Mouse (Mus musculus): Measurements from ENCODE around the gene Metap1. TPM values are rescaled to one million over a fixed set of nuclear protein-coding genes. Genes with fewer than 3 reads are reported as not detected.
"Not testable (repeated sequence)": the region's sequence is repeated elsewhere in the genome, so short reads cannot be mapped to it uniquely, and the experiment has no call there.

The Metap1 gene
- total RNA-seq, 2 experiments from 2014 or later: 47.0 to 50.4 TPM

- no peak for DNase-seq
Observed at GRCm38 (mm10) chr3:138503754-138504153, 14.4 kb upstream of the Metap1 start.

GRCm38 (mm10) chr3:138499854-138500740 lies 10.8 kb upstream of the Metap1 start:
- no peak for DNase-seq

- no peak for DNase-seq
Observed at GRCm38 (mm10) chr3:138498731-138499130, 9.4 kb upstream of the Metap1 start.

DNA sequence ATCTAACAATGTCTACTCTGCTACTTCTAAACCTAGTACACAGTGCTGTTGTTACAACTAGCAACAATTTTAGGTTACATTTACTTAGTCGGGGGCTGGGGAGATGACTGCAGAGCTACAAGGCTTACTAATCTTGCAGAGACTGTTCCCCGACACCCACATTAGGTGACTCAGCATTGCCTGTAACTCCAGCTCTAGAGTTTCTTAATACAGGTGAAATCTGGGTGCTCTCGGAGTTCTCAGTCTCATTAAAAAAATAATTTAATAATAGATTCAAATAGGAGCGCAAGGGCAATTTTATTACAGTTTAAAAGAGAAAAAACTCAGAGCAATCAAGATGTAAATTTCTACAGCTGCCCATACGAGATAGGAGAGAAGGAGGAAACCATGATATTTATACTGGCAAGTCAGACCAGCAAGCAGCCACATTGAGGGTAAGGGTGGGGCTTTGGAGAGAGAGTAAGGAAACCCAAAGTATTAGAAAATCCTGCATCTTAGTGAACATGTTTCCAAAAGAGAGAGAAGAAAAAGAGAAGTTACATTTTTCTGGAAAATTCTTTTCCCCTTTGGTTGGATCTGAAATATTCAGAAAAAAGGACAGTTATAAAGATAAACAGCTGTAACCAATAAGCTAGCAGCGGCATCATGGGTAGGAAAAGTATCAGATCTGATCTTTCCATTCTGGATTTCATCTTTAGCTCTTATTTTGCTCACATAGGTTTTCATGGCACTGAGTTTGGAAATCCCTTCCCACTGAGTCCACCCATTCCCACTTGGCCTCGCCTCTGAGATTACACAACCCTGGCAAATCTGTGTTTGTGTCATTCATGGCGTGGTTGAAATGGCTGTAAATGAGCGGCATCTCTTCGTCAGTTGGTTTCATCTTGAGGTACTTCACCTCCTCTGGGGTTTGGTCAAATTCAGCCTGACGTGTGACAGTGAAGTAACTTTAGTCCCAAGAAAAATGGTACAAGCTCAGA lies 6.1 kb upstream of the Metap1 start:
- DNase-seq: no peak

DNA sequence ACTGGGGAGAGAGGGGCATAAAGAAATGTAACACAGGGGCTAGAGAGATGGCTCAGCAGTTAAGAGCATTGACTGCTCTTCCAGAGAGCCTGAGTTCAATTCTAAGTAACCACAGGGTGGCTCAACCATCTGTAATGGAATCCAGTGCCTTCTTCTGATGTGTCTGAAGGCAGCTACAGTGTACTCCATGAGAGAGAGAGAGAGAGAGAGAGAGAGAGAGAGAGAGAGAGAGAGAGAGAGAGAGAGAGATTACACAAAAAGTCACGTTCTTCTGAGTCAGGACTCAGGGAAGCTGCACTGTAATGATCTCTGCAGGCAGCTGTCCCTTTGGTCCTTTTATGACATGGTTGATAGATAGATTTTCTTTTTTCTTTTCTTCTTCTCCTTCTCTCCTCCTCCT lies 5.2 kb upstream of the Metap1 start:
- DNase-seq: no peak

GRCm38 (mm10) chr3:138493668-138494067 lies 4.4 kb upstream of the Metap1 start:
- no peak for DNase-seq

DNA sequence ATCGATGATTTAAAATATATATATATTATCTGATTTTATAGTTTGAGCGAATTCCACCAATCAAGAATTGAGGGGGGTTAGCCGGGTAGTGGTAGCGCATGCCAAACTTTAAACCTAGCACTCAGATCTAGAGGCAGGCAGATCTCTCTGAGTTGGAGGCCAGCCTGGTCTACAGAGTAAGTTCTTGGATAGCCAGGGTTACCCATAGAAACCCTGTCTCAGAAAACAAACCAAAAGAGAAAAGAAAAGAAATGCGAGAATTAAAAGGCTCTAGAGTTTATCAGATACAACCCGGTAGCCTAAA lies 671 bp upstream of the Metap1 start:
- DNase-seq: no peak

GRCm38 (mm10) chr3:138488584-138489326 lies 560 bp downstream of the Metap1 start:
- peak; percentile 24 for DNase-seq

DNA sequence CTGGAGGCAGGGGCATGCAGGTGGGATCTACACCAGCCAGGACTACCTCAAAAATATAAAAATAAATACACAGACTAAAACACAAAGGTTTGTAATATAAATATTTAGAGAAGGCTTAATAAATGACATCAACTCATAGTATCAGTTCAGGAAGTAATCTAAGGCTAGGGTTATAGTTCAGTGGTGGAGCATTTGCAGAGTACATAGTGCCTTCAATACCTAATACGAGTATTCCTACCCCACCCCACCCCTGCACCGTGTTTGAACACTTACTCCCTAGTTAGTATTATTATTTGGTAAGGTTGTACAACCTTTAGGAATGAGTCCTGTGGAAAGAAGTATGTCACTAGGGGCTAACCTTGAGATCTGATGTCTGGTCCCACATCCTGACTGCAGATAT lies 6.1 kb downstream of the Metap1 start:
- no peak for DNase-seq

GRCm38 (mm10) chr3:138481526-138482284 lies 7.6 kb downstream of the Metap1 start:
- peak; percentile 22 for DNase-seq

- no peak for DNase-seq
Observed at GRCm38 (mm10) chr3:138479489-138479888, 9.8 kb downstream of the Metap1 start.

GRCm38 (mm10) chr3:138471066-138471465 lies 18.2 kb downstream of the Metap1 start:
- no peak for DNase-seq

DNA sequence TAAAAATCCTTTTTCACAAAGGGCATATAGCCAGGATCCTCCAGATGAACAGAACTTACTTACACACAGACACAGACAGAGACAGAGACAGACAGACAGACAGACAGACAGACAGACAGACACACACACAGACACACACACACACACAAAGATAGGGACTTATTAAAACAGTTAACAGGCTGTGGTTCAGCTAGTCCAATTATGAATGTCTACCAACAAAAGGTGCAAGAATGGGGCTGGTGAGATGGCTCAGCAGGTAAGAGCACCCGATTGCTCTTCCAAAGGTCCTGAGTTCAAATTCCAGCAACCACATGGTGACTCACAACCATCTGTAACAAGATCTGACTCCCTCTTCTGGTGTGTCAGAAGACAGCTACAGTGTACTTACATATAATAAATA lies 22.7 kb downstream of the Metap1 start:
- not testable (repeated sequence) for DNase-seq

- no peak for DNase-seq
Observed at GRCm38 (mm10) chr3:138464573-138465147, 24.7 kb downstream of the Metap1 start.

GRCm38 (mm10) chr3:138463807-138464206 lies 25.5 kb downstream of the Metap1 start:
- no peak for DNase-seq

DNA sequence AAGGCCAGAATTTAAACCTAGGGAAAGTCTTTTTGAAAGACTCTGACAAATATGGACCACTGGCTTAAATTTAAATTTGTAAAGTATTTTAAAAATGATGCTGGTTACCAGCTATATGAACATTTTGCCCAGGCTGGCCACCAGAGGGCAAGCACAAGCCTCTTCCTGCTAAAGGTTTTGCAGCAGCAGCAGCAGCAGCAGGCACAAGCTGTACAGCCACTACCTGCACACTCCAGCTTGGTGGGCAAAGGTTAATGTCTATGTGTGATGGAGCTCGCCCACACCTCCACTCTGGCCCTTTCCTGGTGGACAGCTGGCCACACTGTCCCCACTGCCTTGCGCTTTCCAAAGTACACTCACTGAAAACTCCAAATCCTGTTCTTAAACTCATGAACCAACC lies 26.2 kb downstream of the Metap1 start:
- peak; percentile 37 for DNase-seq

GRCm38 (mm10) chr3:138461832-138462231 lies 27.5 kb downstream of the Metap1 start:
- no peak for DNase-seq

DNA sequence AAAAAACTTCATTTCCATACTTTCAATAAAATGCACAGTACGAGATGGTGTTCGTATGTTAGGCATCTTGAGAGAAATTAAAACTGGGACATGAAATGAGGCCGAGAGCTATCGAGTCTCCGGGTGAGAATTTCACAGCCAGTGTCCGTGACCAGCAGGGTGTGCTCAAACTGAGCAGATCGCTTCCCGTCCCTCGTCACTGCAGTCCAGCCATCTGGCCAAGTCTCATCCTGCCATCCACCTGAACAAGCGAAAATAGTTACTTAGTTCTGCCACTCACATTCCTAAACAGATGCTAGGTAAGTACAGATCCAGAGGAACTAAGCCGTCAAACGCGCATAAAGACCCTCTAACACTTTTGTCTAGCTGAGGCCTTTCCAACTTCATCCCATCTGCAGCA lies 29.1 kb downstream of the Metap1 start:
- no peak for DNase-seq

DNA sequence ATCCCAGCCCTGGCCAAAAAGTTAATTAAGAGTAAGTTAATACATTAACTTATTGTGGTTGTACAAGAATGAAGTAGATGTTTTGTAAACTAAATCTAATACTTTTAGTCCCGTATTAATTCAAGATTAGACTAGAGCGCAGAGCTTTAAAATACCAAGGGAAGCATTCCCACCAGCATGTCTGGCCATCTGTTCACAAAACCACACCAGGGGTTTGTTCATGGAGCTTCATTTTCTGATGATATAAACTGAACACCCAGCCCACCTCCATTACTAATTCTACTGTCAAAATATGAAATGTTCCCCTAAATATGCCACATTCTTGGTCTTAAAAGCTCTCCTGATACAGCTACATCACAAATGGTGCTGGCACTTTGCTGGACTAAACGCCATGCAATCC lies 30.9 kb downstream of the Metap1 start:
- no peak for DNase-seq

DNA sequence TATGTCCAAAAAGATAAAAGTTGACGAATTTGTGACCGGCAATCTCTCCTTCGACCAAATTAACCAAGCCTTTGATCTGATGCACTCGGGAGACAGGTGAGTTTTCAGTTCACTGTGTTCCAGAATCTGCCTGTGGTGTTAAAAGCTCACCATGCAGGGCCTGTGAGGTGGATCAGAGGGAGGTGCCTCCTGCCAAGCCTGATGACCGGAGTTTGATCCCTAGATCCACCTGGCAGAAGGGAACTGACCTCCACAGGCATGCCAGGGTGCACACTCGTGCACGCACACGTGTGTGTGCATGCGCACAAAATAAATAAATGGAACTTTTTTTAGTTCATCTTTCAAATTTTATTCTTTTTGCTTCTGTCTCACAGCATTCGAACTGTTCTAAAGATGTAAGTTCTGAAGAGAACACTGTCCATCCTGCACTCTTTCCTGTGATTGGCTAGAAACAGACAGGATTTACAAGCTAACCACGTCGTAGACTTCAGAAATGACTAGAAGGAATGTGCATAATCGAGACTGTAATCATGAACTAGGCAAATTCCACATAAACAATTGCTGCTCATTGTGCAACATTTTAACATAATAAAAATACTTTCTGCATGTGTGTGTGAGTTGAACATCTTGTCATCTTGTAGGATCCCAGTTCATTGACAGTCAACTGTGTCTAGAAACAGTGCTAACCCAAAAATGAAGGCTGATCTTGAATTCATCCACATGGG lies 34.4 kb downstream of the Metap1 start:
- no peak for DNase-seq

DNA sequence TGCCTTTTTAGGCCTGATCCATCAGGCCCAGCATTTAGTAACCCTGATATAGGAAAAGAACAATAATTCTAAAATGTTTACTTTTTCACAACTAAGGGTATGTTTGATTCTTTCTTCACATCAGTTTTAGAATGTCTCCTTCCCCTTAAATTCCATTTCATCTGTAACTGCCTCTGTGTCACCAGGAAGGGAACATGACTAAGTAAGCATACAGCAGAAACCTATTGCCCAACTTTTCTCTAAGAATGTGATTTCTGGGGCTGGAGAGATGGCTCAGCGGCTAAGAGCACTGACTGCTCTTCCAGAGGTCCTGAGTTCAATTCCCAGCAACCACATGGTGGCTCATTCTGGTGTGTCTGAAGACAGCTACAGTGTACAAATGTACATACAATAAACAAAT lies 35.1 kb downstream of the Metap1 start:
- DNase-seq: no peak
